32 mouse cellular contexts compared by ENCODE assay signal in the genomic region with DNA sequence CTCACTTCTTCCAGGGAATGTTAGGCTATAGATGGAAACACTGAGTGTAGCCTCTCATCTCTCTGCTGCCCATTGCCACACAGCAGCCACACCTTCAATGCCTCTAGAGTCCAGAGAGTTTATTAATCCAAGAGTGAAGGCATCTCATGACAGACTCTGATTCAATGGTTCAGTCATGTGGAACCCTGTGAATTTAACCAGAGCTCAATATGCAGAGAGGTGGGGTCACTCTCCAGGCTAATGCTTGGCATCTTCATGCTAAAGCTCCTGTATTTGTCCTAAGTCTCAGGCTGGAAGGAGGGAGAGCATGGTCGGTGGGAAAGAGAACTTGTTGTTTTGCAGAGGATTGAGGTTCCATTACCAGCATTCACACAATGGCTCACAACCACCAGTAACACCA.
"Had no signal": no experiment of that assay in that cellular context is flagged by ENCODE, and none has a peak within 500 bp of the region (broad histone marks: within the 10 kb centered on the region; RNA-seq: fewer than 3 reads in every experiment).

No protein-coding gene starts in this region.

- H3K36me3 ChIP-seq: limb, embryonic 10.5 days; limb, embryonic 12.5 days; limb, embryonic 13.5 days; limb, embryonic 15.5 days; liver, embryonic 12.5 days; liver, embryonic 13.5 days; liver, embryonic 15.5 days; lung, embryonic 15.5 days; midbrain, embryonic 10.5 days; midbrain, embryonic 12.5 days; midbrain, embryonic 13.5 days; midbrain, embryonic 15.5 days; neural tube, embryonic 12.5 days had no signal

- H3K9ac ChIP-seq: limb, embryonic 12.5 days; limb, embryonic 13.5 days; limb, embryonic 15.5 days; liver, embryonic 12.5 days; liver, embryonic 13.5 days; liver, embryonic 14.5 days; liver, embryonic 15.5 days; liver, postnatal 0 days; lung, embryonic 14.5 days; lung, embryonic 15.5 days; midbrain, embryonic 12.5 days; midbrain, embryonic 13.5 days; midbrain, embryonic 15.5 days; neural tube, embryonic 12.5 days had no signal

- H3K4me2 ChIP-seq: limb, embryonic 12.5 days; limb, embryonic 13.5 days; limb, embryonic 15.5 days; liver, embryonic 11.5 days; liver, embryonic 12.5 days; liver, embryonic 13.5 days; liver, embryonic 15.5 days; lung, embryonic 14.5 days; lung, embryonic 15.5 days; midbrain, embryonic 11.5 days; midbrain, embryonic 12.5 days; midbrain, embryonic 13.5 days; midbrain, embryonic 15.5 days; neural tube, embryonic 12.5 days had no signal

- H3K27me3 ChIP-seq: limb, embryonic 12.5 days; limb, embryonic 13.5 days; limb, embryonic 15.5 days; liver, embryonic 12.5 days; liver, embryonic 13.5 days; liver, embryonic 15.5 days; lung, embryonic 15.5 days; megakaryocyte, embryonic 14.5 days; midbrain, embryonic 12.5 days; midbrain, embryonic 13.5 days; midbrain, embryonic 15.5 days; neural tube, embryonic 12.5 days had no signal

- H3K4me1 ChIP-seq: limb, embryonic 10.5 days; limb, embryonic 12.5 days; limb, embryonic 13.5 days; limb, embryonic 15.5 days; liver, embryonic 12.5 days; liver, embryonic 13.5 days; liver, embryonic 15.5 days; lung, embryonic 15.5 days; megakaryocyte, embryonic 14.5 days; midbrain, embryonic 10.5 days; midbrain, embryonic 12.5 days; midbrain, embryonic 13.5 days; midbrain, embryonic 15.5 days; neural tube, embryonic 12.5 days had no signal

- DNase-seq: left cerebral cortex, postnatal 4 days; liver; liver, embryonic 13.5 days; liver, postnatal 0 days; lung, adult 18-20 months; lung, adult 2 months; lung, embryonic 14.5 days; lung, postnatal 10 days; lung, postnatal 14 days; lung, postnatal 36 days; lung, postnatal 4 days; midbrain, embryonic 14.5 days had no signal

- H3K4me3 ChIP-seq: limb, embryonic 10.5 days; limb, embryonic 12.5 days; limb, embryonic 13.5 days; limb, embryonic 15.5 days; liver, embryonic 12.5 days; liver, embryonic 13.5 days; liver, embryonic 15.5 days; lung, embryonic 15.5 days; megakaryocyte, embryonic 14.5 days; midbrain, embryonic 10.5 days; midbrain, embryonic 12.5 days; midbrain, embryonic 13.5 days; midbrain, embryonic 15.5 days; myocyte; neural tube, embryonic 12.5 days had no signal

- H3K27ac ChIP-seq: limb, embryonic 10.5 days; limb, embryonic 12.5 days; limb, embryonic 13.5 days; limb, embryonic 15.5 days; liver, embryonic 12.5 days; liver, embryonic 13.5 days; liver, embryonic 14.5 days; liver, embryonic 15.5 days; lung, embryonic 15.5 days; macrophage; midbrain, embryonic 10.5 days; midbrain, embryonic 12.5 days; midbrain, embryonic 13.5 days; midbrain, embryonic 15.5 days; neural tube, embryonic 12.5 days had no signal

- H3K9me3 ChIP-seq: limb, embryonic 10.5 days; limb, embryonic 12.5 days; limb, embryonic 13.5 days; limb, embryonic 15.5 days; liver, embryonic 12.5 days; liver, embryonic 13.5 days; liver, embryonic 15.5 days; lung, embryonic 15.5 days; midbrain, embryonic 10.5 days; midbrain, embryonic 12.5 days; midbrain, embryonic 13.5 days; midbrain, embryonic 15.5 days; neural tube, embryonic 12.5 days had no signal

- ATAC-seq: liver, embryonic 12.5 days; liver, postnatal 0 days; lung, postnatal 0 days; midbrain, embryonic 13.5 days; midbrain, embryonic 15.5 days; midbrain, embryonic 16.5 days had no signal
